Mouse (Mus musculus) colon, adult 2 months (tissue): ENCODE results near the gene Prpf38b. TPM values are rescaled to one million over a fixed set of nuclear protein-coding genes. Genes with fewer than 3 reads are reported as not detected.

Experiments
- polyA plus RNA-seq: library from polyadenylated mRNA; depleted of rRNA; stranded (reverse); fragments of >200 nt; gene quantifications from 2 replicates; pipeline ENCODE4 v1.2.3, GENCODE M21; 2012; rRNA removed

Prpf38b gene
- polyA plus RNA-seq = 56.6 and 62.9 TPM in 2 replicates

GRCm38 (mm10) chr3:108911548-108912413, at the start of gene Prpf38b:
Gene Prpf38b (minus strand): TSS chr3:108911727.

GRCm38 (mm10) chr3:108940001-108940633, 28.6 kb upstream of the Prpf38b start, which contains the start of gene Gm9857:
Gene Gm9857 (minus strand): TSS chr3:108940445.

GRCm38 (mm10) chr3:108939573-108939972, 28.0 kb upstream of the Prpf38b start, which contains the start of gene Henmt1:
Gene Henmt1 (plus strand): TSS chr3:108939873.

GRCm38 (mm10) chr3:108889908-108890307, 21.6 kb downstream of the Prpf38b start, which contains the start of gene Fndc7:
Gene Fndc7 (minus strand): TSS chr3:108890008.

Other genes with a start within 250 kb of the Prpf38b start
- 8.8 and 10.6 TPM in 2 replicates for gene Gpsm2, start 189.4 kb downstream of the Prpf38b start, polyA plus RNA-seq
- gene Aknad1, start 172.1 kb downstream of the Prpf38b start, polyA plus RNA-seq = 0.03 and 0.05 TPM in 2 replicates
- gene Stxbp3, start 71.2 kb downstream of the Prpf38b start, polyA plus RNA-seq = 4.3 and 7.3 TPM in 2 replicates
- gene Fndc7, start 21.7 kb downstream of the Prpf38b start, polyA plus RNA-seq = 0.42 and 0.48 TPM in 2 replicates
- 0.07 TPM in 1 of 2 replicates, not detected in the other for gene Henmt1, start 28.1 kb upstream of the Prpf38b start, polyA plus RNA-seq
- gene Gm9857, start 28.7 kb upstream of the Prpf38b start, polyA plus RNA-seq = not detected in 2 replicates
- gene Fam102b, start 115.9 kb upstream of the Prpf38b start, polyA plus RNA-seq = 5.8 and 7.1 TPM in 2 replicates
- not detected in 2 replicates for gene Slc25a54, start 168.7 kb upstream of the Prpf38b start, polyA plus RNA-seq
- 83.7 and 116 TPM in 2 replicates for gene Slc25a24, start 211.4 kb upstream of the Prpf38b start, polyA plus RNA-seq